Mouse (Mus musculus) gastrocnemius, adult 2 months (tissue): ENCODE measurements at regions not wholly inside any gene's neighbourhood (a gene's known extent, or its start where the extent isn't known, plus 50 kb on each side); places are given as distances from the start of the nearest gene placed in this dataset.

ENCODE experiments used
- DNase-seq: peaks from one replicate; pipeline ENCODE4 v3.0.0; 2022
- H3K27ac ChIP-seq: fragments of 200-600 bp; 2 replicates; pipeline ENCODE4 v1.8.1; 2022; ENCODE audit warnings: mild to moderate bottlenecking
- H3K4me3 ChIP-seq: fragments of 200-600 bp; 2 replicates; pipeline ENCODE4 v1.8.1; 2022; ENCODE audit warnings: mild to moderate bottlenecking, moderate library complexity
- CTCF ChIP-seq: fragments of 200-600 bp; IDR thresholded peaks from 2 replicates; pipeline ENCODE4 v1.8.1; 2022; ENCODE audit warnings: antibody characterized with exemption, mild to moderate bottlenecking, moderate library complexity
- intact Hi-C: fragments of 180-260 bp; cut with DNase I; formaldehyde crosslinking; loops from one replicate; pipeline ENCODE4 v1.15.1; 2025

DNA sequence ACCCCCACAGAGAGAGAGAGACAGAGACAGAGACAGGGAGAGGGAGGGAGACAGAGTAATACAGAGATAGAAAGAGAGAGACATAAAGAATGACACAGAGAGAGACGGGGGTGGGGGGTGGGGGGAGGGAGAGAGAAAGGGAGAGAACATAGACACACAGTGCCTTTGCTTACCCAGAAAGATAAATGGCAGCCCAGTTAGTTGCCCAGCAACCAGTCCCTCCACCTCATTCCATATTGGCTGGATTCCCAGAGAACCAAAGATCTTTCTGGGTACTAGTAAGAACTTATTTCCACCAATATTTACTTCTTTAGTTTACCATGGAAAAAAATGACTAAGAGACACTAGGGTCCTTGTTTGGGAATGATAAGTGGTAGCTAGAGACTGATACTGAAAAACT lies 146.6 kb upstream of the Egln3 start:
- intact Hi-C loops = loop anchor here (10.0 kb wide), 1 partner anchor 245 kb away; no protein-coding TSS in a partner anchor
- no peak for DNase-seq
- Histone ChIP-seq H3K4me3 (no peak overlapping the region), H3K27ac (no peak overlapping the region)
- TF ChIP-seq CTCF = no peak

DNA sequence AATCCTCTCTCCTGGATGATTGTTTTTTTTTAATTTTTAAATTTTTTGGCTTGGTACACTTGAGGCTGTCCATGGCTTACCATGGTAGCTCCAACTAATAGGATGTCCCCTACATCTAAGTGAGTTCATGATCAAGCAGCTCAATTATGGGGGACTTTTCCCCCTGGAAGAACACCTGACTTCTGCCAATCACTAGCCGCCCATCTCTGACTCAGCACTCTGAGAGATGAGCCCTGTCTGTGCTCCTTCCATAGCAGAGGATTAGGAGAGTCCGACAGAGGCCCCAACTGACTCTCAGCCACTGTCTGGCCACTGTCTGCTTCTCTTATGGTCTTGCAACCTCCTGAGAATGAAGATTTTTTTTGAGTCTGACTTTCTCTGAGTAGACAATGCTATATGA lies 145.7 kb upstream of the Egln3 start:
- Histone ChIP-seq H3K27ac (no peak overlapping the region), H3K4me3 (no peak overlapping the region)
- TF ChIP-seq CTCF = no peak
- intact Hi-C loops = no loop called here
- no peak for DNase-seq

DNA sequence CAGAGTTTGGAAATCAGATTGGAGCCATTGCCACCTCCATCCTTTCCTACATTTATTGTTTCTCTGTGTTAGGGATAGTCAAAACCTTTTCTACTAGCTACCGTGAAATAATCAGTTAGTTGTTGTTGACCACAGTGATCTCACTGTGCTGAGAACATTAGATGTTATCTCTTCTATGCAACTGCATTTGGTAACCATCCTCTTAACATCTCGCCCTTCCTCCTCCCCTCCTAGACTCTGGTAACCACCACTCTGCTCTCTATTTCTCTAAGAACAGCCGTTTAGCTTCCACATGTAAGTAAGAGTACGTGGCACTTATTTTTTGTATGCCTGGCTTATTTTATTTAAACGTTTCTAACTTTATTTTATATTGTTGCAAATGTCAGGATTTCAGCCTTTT lies 139.8 kb upstream of the Egln3 start:
- no peak for TF ChIP-seq CTCF
- DNase-seq = no peak
- H3K27ac ChIP-seq = no peak overlapping the region
- H3K4me3 ChIP-seq = no peak overlapping the region
- intact Hi-C loops = no loop called here

DNA sequence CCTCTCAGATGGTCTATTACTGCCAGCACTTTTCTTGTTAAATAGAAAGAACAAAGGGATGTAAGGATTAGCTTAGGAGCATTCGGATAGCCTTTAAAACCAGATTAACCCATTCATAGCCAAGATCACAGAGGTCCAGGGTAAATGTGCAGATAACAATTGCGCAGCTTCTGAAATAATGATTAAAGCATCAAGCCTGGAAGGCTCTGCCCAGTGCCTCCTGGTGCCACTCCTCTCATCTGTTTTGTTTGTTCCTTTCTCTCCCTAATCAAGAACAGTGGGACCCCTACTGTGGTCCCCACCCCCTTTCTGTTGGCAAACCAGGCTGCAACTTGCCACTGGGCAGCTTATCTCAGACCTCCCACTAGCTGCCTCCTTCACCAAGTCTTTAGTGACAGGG lies 131.8 kb upstream of the Egln3 start:
- intact Hi-C loops = no loop called here
- no peak for DNase-seq
- TF ChIP-seq CTCF = no peak
- no peak overlapping the region for H3K27ac ChIP-seq
- H3K4me3 ChIP-seq = no peak overlapping the region

DNA sequence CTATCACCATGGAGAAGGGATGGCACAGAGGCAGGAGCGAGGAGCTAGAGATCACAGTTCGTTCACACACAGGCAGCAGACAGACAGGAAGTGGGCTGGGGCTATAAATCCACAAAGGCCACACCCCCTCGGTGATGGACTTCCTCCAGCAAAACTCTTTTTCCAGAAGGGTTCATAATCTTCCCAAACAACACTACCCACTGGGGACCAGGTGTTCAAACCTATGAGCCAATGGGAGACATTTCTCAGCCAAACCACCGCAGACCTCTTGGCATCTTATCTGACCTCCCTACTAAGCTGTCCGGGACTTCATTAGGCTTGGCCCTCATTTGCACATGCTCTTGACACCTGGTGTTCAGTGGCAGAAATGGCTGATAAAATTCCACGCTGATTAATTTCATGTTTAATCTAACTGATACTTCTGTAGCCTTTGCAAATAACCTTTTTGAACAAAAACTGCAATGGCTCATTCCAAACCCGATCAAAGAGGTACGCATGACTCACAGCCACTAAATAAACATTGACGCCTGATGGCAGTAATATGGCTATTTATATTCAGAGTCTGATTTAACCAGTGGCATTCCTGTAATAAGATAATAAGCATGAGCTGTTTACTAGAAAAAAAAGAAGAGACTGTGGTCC lies 131.0 kb upstream of the Egln3 start:
- intact Hi-C loops = no loop called here
- TF ChIP-seq CTCF = no peak
- Histone ChIP-seq H3K27ac (no peak overlapping the region), H3K4me3 (no peak overlapping the region)
- DNase-seq = no peak

DNA sequence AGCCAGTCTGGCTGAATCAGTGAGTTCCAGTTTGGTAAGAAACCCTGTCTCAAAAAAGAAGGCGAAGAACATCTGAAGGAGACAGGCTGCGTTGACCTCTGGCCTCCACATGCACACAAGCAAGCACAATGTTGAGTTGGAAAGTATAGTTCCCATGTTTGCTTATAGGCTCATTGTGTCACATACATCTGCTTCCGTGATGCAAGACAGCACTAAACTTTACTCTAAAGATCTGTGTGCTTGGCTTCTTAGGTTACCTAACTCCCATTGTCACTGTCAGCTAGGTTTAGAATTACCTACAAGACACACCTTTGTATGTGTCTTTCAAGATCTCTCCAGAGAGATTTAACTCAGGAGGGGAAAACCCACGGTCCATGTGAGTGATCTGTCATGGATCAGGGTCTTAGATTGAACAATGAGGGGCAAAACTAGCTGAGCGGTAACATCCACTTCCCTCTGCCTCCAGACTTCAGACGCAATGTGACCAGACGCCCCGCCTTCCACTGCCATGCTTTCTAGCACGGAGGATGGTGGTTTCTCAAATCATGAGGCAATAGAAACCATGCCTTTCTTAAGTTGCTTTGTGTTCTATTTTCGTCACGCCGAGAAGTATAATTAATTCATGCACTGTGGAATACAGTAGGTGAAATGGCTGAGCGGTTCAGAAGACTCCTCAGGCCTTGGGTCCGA lies 130.1 kb upstream of the Egln3 start:
- no peak for TF ChIP-seq CTCF
- intact Hi-C loops = no loop called here
- no peak for DNase-seq

DNA sequence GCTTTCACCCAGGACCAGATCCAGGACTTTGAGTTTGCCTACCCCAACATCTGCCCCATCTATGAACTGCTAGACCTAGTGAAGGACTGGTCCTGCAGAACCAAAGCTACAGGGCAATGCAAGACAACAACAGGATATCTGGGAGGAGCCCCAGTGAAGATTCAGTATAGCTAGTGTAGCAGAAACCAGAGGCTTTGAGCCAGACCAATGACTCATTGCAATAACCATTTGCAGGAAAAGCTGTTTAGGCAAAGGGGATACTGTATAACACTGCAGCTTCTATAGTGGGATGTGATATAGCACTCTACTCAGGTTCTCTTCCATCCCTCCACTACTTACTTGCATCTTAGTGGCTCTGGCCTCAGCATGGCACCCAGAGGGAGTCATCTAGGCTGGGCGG lies 123.8 kb upstream of the Egln3 start:
- intact Hi-C loops = no loop called here
- H3K27ac ChIP-seq = no peak overlapping the region
- no peak for TF ChIP-seq CTCF
- no peak overlapping the region for H3K4me3 ChIP-seq
- DNase-seq = no peak

More for the DNA sequence above, 130.1 kb upstream of the Egln3 start:
- no peak overlapping the region for H3K4me3 ChIP-seq
- no peak overlapping the region for H3K27ac ChIP-seq

DNA sequence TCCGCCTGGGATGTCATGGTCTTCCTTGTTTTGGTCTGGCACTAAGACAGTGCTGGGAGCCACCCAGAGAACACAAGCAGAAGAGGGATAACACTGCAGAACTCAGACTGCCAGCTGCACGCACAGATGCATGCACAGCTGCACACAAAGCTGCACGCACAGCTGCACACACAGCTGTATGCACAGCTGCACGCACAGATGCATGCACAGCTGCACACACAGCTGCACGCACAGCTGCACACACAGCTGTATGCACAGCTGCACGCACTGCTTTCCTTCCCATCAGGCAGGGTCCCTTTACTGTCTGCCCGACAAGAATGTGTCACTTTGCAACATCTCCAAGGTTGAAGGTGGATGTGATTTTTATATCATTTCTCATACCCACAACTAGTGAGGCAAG lies 122.9 kb upstream of the Egln3 start:
- intact Hi-C loops = no loop called here
- no peak for TF ChIP-seq CTCF
- no peak for DNase-seq
- no peak overlapping the region for H3K4me3 ChIP-seq
- H3K27ac ChIP-seq = no peak overlapping the region

DNA sequence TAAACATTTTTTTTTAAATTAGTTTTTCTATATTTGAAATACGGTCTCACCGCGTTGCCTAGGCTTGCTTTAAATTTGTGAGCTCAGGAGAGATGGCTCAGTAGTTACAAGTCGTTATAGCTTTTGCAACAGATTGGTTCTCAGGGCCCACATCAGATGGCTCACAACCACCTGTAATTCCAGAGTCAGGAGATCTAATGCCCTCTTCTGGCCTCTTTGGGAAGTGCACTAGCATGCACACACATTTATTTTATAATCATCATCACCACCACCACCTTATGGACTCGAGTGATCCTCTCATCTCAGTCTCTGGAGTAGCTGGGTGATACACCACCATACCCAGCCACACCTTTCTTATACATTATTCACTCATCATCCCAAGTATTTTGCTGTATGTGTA lies 116.9 kb upstream of the Egln3 start:
- TF ChIP-seq CTCF = no peak
- Histone ChIP-seq H3K4me3 (no peak overlapping the region), H3K27ac (no peak overlapping the region)
- no peak for DNase-seq
- intact Hi-C loops = no loop called here

DNA sequence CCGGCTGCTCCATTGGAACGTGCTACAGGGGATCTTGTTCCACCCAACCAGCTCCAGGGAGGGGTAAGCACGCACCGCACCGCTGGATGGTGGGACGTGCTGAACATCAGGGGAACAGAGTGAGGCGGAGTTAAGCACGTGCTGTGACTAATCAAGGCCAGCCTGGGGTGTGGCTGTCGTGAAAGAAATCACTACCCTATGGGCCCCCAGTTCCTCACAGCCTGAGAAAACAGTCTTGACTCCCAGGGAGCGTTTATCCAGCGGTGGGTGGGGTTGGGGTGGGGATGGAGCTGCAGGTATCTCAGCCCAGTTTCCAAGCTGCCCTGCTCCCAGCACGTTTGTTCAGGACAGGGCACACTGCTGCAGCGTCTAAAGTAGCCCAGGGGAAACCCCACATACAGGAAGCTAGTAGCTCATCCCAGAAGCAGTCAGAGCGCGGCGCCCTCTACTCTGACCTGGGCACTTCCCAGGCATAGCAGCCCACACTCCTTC lies 113.4 kb upstream of the Egln3 start:
- intact Hi-C loops = no loop called here
- Histone ChIP-seq H3K27ac (no peak overlapping the region), H3K4me3 (no peak overlapping the region)
- peak; percentile 18 for DNase-seq
- no peak for TF ChIP-seq CTCF

DNA sequence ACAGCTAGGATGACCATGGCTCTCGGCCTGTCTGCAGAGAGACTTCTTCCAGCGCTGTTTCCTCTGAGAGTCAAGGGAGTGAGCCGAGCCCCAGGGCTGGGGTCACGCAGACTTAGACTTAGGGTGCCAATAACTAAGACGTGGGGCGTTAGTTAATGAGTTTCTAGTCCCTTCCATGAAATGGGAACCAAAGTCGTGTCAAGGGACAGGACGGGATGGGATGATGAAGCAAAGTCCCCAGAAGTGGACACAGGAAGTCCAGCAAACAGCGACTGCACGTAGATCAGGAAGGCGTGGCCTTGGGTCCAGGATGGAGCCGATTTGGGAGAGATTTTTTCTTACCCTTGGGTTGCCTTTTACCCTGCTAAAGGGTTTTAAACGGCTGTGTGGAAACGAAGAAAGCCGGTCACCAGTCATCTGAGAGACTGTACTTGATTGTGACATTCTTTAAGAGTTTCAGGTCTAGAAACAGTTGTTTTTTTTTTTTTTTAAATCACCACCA lies 112.5 kb upstream of the Egln3 start:
- TF ChIP-seq CTCF = no peak
- Histone ChIP-seq H3K27ac (no peak overlapping the region), H3K4me3 (no peak overlapping the region)
- DNase-seq = no peak
- intact Hi-C loops = no loop called here

DNA sequence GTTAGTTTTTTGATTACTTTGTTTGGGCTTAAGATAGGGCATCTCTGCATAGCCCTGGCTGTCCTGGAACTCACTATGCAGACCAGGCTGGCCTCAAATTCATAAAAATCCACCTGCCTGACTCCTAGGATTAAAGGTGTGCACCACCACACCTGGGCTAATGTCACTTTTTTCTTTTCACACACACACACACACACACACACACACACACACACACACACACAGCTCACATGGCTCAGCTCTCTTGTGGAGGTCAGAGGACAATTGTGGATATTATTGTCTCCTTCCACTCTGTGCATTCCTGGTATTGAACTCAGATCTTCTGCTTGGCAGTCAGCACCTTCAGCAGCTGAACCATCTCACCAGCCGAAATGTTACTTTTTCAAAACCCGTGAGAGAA lies 110.5 kb upstream of the Egln3 start:
- no peak for DNase-seq
- intact Hi-C loops = no loop called here
- no peak for TF ChIP-seq CTCF
- Histone ChIP-seq H3K4me3 (no peak overlapping the region), H3K27ac (no peak overlapping the region)

DNA sequence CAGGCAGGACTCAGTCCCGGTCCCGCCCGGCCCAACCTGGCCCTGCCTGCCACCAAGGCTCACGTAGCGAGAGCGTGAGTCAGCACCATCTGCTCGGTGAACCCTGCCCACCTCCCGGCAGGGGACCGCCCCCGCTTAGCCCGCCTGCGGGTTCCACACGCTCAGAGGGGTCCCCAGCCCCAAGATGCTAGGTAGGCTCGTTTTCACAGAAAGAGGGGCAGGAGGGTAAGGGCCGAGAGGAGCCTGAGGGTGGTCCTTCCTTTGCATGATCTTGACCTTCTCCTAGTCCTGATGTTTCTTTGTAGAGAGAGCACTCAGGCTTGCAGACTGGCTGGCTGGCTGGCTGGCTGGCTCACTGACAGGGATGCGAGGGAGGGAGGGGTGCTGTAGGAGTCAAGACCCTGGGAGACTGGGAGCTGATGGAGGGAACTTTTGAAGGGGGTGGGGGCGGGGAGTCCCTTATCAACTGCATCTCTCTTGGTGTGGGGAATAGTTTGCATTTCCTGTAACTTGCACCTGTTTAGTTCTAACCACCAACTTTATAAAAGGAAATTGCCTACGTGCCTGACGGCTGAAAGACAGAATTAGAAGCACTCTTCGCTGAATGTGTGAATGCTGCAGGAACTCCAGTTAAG lies 109.7 kb upstream of the Egln3 start:
- intact Hi-C loops = no loop called here
- Histone ChIP-seq H3K27ac (peak overlapping the region; percentile 69), H3K4me3 (peak overlapping the region; percentile 72)
- no peak for TF ChIP-seq CTCF
- DNase-seq = peak; percentile 77
